Mouse (Mus musculus) thymus, adult 2 months (tissue): ENCODE data around the gene Rbfox2.

Experiments
- CTCF ChIP-seq: fragments of 200-500 bp; IDR thresholded peaks from 2 replicates; pipeline ENCODE4 v1.5.1; 2012; ENCODE audit warnings: mild to moderate bottlenecking, control low read depth, low read length, moderate library complexity, borderline replicate concordance; ENCODE audit not compliant: control insufficient read depth, poor library complexity, insufficient read depth; ENCODE audit errors: extremely low read depth
- POLR2A ChIP-seq: fragments of 200-500 bp; IDR thresholded peaks from 2 replicates; pipeline ENCODE4 v1.6.1; 2012; ENCODE audit warnings: mild to moderate bottlenecking, low read length, control low read depth, moderate library complexity; ENCODE audit not compliant: control insufficient read depth, poor library complexity, insufficient read depth; ENCODE audit errors: extremely low read depth

- TF ChIP-seq CTCF (no peak), POLR2A (no peak)
Measured at GRCm38 (mm10) chr15:77052176-77052575, 254.6 kb downstream of the Rbfox2 start.
